Mouse (Mus musculus) neural tube, embryonic 14.5 days (tissue): ENCODE results near the gene Lrrc43. TPM values are rescaled to one million over a fixed set of nuclear protein-coding genes. Genes with fewer than 3 reads are reported as not detected.

Experiments used
- ATAC-seq: fragments of 200-750 bp; cut with Nextera tagmentation; 2 replicates; pipeline ENCODE4 v1.8.0; 2017; ENCODE audit warnings: low read depth, mild to moderate bottlenecking, moderate TSS enrichment, moderate library complexity
- H3K27ac ChIP-seq: fragments of 300-500 bp; sonication (generic); 2 replicates; pipeline ENCODE4 v1.5.1; 2014; ENCODE audit warnings: low read depth, mild to moderate bottlenecking, control low read depth, low read length, moderate library complexity, mixed read lengths
- H3K27me3 ChIP-seq: fragments of 300-500 bp; sonication (generic); 2 replicates; pipeline ENCODE4 v1.6.1; 2014; ENCODE audit warnings: low read length; ENCODE audit not compliant: control insufficient read depth, insufficient read depth
- H3K36me3 ChIP-seq: fragments of 300-500 bp; sonication (generic); 2 replicates; pipeline ENCODE4 v1.6.1; 2014; ENCODE audit warnings: low read length, mixed read lengths; ENCODE audit not compliant: control insufficient read depth, insufficient read depth
- H3K4me1 ChIP-seq: fragments of 300-500 bp; sonication (generic); 2 replicates; pipeline ENCODE4 v1.6.1; 2014; ENCODE audit warnings: low read length; ENCODE audit not compliant: control insufficient read depth, insufficient read depth
- H3K4me2 ChIP-seq: fragments of 300-500 bp; sonication (generic); 2 replicates; pipeline ENCODE4 v1.6.1; 2014; ENCODE audit warnings: mild to moderate bottlenecking, low read depth, low read length, control low read depth
- H3K4me3 ChIP-seq: fragments of 300-500 bp; sonication (generic); 2 replicates; pipeline ENCODE4 v1.5.1; 2014; ENCODE audit warnings: low read depth, low read length, control low read depth, mixed read lengths
- H3K9ac ChIP-seq: fragments of 300-500 bp; sonication (generic); replicated peaks from 2 replicates; pipeline ENCODE4 v1.6.1; 2014; ENCODE audit warnings: low read depth, mild to moderate bottlenecking, control low read depth, low read length, mixed read lengths
- H3K9me3 ChIP-seq: fragments of 300-500 bp; sonication (generic); 2 replicates; pipeline ENCODE4 v1.6.1; 2016; ENCODE audit warnings: low read length; ENCODE audit not compliant: control insufficient read depth
- WGBS: fragments of 180-500 bp; shearing (Covaris S2); extraction: QIAGEN DNeasy Blood & Tissue Kit; methylation state at CpG from one replicate; pipeline ENCODE4 v1.1.7; 2014; 5-methylcytosine and 5-hydroxymethylcytosine counted together
- polyA plus RNA-seq: library from polyadenylated mRNA; unstranded; fragments of >200 nt; fragmentation: Nextera tagmentation; extraction: Ambion mirVana; gene quantifications from 2 replicates; pipeline ENCODE4 v1.2.1, GENCODE M21; 2014

Lrrc43 gene
- polyA plus RNA-seq, 1 experiment from 2014 or later, result 0.44 TPM

GRCm38 (mm10) chr5:123464638-123465037, 24.5 kb upstream of the Lrrc43 start:
- WGBS, result 73% methylated on average over 1 of the region's 1 CpGs
- H3K27ac ChIP-seq, result no peak overlapping the region
- H3K4me1 ChIP-seq, result no peaks in the 10 kb centered on the region
- ATAC-seq, result no peak
- no peak overlapping the region for H3K9ac ChIP-seq
- no peak overlapping the region for H3K4me2 ChIP-seq
- no peaks in the 10 kb centered on the region for H3K27me3 ChIP-seq
- no peaks in the 10 kb centered on the region for H3K36me3 ChIP-seq
- no peaks in the 10 kb centered on the region for H3K9me3 ChIP-seq
- no peak overlapping the region for H3K4me3 ChIP-seq

- no peaks in the 10 kb centered on the region for H3K4me1 ChIP-seq
- no peak overlapping the region for H3K27ac ChIP-seq
- no peak overlapping the region for H3K9ac ChIP-seq
- H3K4me2 ChIP-seq, result no peak overlapping the region
- 58% methylated on average over 10 of the region's 10 CpGs for WGBS
- no peaks in the 10 kb centered on the region for H3K36me3 ChIP-seq
- no peak for ATAC-seq
- H3K27me3 ChIP-seq, result no peaks in the 10 kb centered on the region
- no peaks in the 10 kb centered on the region for H3K9me3 ChIP-seq
- H3K4me3 ChIP-seq, result no peak overlapping the region
Observed at GRCm38 (mm10) chr5:123470784-123471400, 18.2 kb upstream of the Lrrc43 start.

- Histone ChIP-seq H3K4me1 (no peaks in the 10 kb centered on the region), H3K9me3 (no peaks in the 10 kb centered on the region), H3K4me2 (no peak overlapping the region), H3K27ac (no peak overlapping the region), H3K27me3 (no peaks in the 10 kb centered on the region), H3K4me3 (no peak overlapping the region), H3K9ac (no peak overlapping the region), H3K36me3 (no peaks in the 10 kb centered on the region)
- WGBS, result 63% methylated on average over 5 of the region's 5 CpGs
- no peak for ATAC-seq
Observed at GRCm38 (mm10) chr5:123473817-123474216, 15.3 kb upstream of the Lrrc43 start.

DNA sequence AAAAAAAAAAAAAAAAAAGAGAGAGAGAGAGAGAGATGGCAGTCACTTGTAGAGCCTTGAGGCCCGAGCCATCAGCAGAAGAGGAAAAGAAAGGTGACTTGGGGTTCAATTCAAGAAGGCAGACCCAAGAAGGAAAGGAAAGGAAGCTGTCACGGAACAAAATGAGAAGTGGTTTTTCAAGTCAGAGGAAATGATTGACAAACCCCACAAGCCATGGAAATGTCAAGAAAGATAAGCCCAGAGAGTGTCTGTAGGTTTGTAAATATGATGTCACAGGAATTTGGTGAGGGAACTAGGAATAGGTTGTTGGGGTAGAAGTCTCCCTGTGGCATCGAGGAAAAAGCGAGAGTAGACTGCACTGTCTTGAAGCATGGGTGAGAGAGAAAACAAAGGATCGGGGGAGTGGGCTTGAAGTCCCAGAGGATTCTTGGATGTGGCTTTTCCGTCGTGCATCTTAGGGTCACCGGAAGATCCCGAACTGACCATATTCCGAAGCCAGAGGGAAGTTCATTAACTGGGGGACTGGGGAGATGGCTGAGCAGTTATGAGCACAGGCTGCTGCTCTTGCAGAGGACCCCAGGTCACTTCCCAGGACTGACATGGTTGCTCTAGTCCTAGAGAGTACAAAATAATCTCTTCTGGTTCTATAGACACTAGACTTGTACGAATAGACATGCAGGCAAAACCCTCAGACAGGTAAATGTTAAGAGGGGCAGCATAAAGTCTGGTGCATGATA, 1.3 kb upstream of the Lrrc43 start:
- no peak overlapping the region for H3K27ac ChIP-seq
- no peak overlapping the region for H3K4me3 ChIP-seq
- no peak for ATAC-seq
- no peak overlapping the region for H3K9ac ChIP-seq
- H3K36me3 ChIP-seq, result no peaks in the 10 kb centered on the region
- H3K4me1 ChIP-seq, result 0 out of 2 replicates have a peak, but pooled peaks cover 5% of the 10 kb centered on the region
- no peaks in the 10 kb centered on the region for H3K9me3 ChIP-seq
- H3K27me3 ChIP-seq, result no peaks in the 10 kb centered on the region
- 87% methylated on average over 11 of the region's 11 CpGs for WGBS
- no peak overlapping the region for H3K4me2 ChIP-seq

- ATAC-seq, result no peak
- H3K4me2 ChIP-seq, result no peak overlapping the region
- H3K36me3 ChIP-seq, result no peaks in the 10 kb centered on the region
- H3K27ac ChIP-seq, result no peak overlapping the region
- H3K4me1 ChIP-seq, result 0 out of 2 replicates have a peak, but pooled peaks cover 5% of the 10 kb centered on the region
- 69% methylated on average over 9 of the region's 9 CpGs for WGBS
- H3K9ac ChIP-seq, result no peak overlapping the region
- H3K9me3 ChIP-seq, result no peaks in the 10 kb centered on the region
- H3K27me3 ChIP-seq, result no peaks in the 10 kb centered on the region
- H3K4me3 ChIP-seq, result no peak overlapping the region
Observed at GRCm38 (mm10) chr5:123489935-123490334, 830 bp downstream of the Lrrc43 start.

- Histone ChIP-seq H3K4me3 (no peak overlapping the region), H3K36me3 (no peaks in the 10 kb centered on the region), H3K4me2 (no peak overlapping the region), H3K9me3 (no peaks in the 10 kb centered on the region), H3K27ac (no peak overlapping the region), H3K9ac (no peak overlapping the region), H3K27me3 (no peaks in the 10 kb centered on the region), H3K4me1 (no peaks in the 10 kb centered on the region; the same call in 1 of the 2 replicates)
- WGBS, result 45% methylated on average over 4 of the region's 4 CpGs
- no peak for ATAC-seq
Observed at GRCm38 (mm10) chr5:123499717-123500116, 10.6 kb downstream of the Lrrc43 start.

- H3K36me3 ChIP-seq, result no peaks in the 10 kb centered on the region
- H3K9me3 ChIP-seq, result no peaks in the 10 kb centered on the region
- no peak overlapping the region for H3K4me2 ChIP-seq
- no peaks in the 10 kb centered on the region for H3K27me3 ChIP-seq
- WGBS, result 87% methylated on average over 4 of the region's 4 CpGs
- no peaks in the 10 kb centered on the region; the same call in 1 of the 2 replicates for H3K4me1 ChIP-seq
- no peak for ATAC-seq
- H3K9ac ChIP-seq, result no peak overlapping the region
- no peak overlapping the region for H3K4me3 ChIP-seq
- no peak overlapping the region for H3K27ac ChIP-seq
Observed at GRCm38 (mm10) chr5:123501973-123502372, 12.9 kb downstream of the Lrrc43 start.

DNA sequence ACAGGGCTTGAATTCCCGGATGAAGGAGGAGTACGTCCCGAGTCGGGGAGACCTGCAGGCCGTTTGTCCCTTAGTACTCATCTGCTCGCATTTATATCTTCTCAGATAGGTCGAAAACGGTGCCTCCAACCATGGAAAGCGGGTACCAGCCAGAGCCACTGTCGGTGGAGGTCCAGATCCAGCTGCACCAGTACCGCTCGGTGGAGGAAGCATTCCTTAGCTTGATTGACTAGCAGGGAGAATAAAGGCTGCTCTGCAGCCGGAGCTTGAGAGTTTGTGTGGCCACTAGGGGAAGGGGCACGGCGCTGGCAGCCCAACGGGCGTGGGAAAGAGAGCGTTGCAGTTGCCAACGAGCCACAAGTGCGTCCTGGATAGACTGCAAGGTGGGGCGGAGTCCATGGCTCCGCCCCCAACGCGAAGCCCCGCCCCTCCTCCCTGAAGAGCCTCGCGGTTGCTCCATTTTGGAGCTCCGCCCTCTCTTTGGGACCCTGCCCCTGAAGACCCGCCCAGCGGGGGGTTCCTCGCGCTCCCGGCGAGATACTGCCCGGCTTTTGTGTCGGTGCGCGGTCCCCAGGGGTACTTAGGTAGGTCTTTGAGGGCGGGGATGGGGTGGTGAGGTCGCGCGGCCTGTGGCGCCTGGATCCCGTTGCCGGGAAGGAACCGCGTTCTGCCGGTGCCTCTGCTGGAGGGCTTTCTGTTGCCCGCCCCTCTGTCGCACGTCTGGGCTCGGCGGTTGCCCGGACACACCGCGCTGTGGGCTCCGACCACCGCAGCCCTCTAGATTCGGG, 19.0 kb downstream of the Lrrc43 start:
- no peaks in the 10 kb centered on the region; the same call in 1 of the 2 replicates for H3K4me1 ChIP-seq
- peak overlapping the region; percentile 57 for H3K9ac ChIP-seq
- H3K36me3 ChIP-seq, result no peaks in the 10 kb centered on the region
- no peaks in the 10 kb centered on the region for H3K27me3 ChIP-seq
- H3K4me3 ChIP-seq, result peak overlapping the region; percentile 61
- H3K4me2 ChIP-seq, result peak overlapping the region; percentile 72
- WGBS, result under 1% methylated on average over 59 of the region's 59 CpGs
- H3K27ac ChIP-seq, result no peak overlapping the region
- H3K9me3 ChIP-seq, result no peaks in the 10 kb centered on the region
- peak; percentile 87 for ATAC-seq

DNA sequence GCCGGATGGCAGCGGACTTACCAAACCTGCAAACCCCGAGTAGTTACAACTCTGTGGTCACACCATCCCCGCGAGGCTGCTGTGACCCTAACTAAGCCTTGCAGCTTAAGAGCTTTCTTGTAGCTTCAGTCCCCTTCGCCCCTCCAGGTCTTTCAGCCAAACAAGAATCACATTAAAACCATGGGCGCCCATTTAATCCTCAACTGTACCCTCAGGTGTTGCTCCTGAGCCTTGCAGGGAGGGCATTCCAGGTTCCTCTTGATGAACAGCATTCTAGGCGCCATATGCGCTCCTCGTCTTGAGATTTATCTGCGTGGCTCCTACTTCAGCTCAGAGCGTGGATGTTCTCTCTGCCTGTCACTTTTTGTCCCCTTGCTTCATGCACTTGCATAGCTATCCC, 19.8 kb downstream of the Lrrc43 start:
- no peaks in the 10 kb centered on the region for H3K27me3 ChIP-seq
- no peak for ATAC-seq
- whole genome bisulfite sequencing, result 9% methylated on average over 12 of the region's 12 CpGs
- H3K4me1 ChIP-seq, result no peaks in the 10 kb centered on the region; the same call in 1 of the 2 replicates
- H3K9me3 ChIP-seq, result no peaks in the 10 kb centered on the region
- peak overlapping the region; percentile 57 for H3K9ac ChIP-seq
- H3K36me3 ChIP-seq, result no peaks in the 10 kb centered on the region
- H3K4me3 ChIP-seq, result peak overlapping the region; percentile 61
- peak overlapping the region; percentile 72 for H3K4me2 ChIP-seq
- H3K27ac ChIP-seq, result no peak overlapping the region
